Mouse (Mus musculus) brain, embryonic 14.5 days (tissue): ENCODE results near the gene AU040320.

Experiments
- CTCF ChIP-seq: fragments of 200-500 bp; IDR thresholded peaks from 2 replicates; pipeline ENCODE4 v1.5.1; 2012; ENCODE audit warnings: inconsistent platforms, mild to moderate bottlenecking, moderate library complexity, borderline replicate concordance; ENCODE audit not compliant: insufficient read depth, insufficient read length; ENCODE audit errors: extremely low read depth
- POLR2A ChIP-seq: fragments of 200-500 bp; IDR thresholded peaks from 2 replicates; pipeline ENCODE4 v1.6.1; 2012; ENCODE audit warnings: mild to moderate bottlenecking, inconsistent platforms, borderline replicate concordance; ENCODE audit not compliant: poor library complexity, insufficient read depth, insufficient read length, severe bottlenecking; ENCODE audit errors: extremely low read depth

- TF ChIP-seq CTCF (no peak), POLR2A (no peak)
Measured at GRCm38 (mm10) chr4:126748381-126748780, 5.0 kb upstream of the AU040320 start.
